Mouse (Mus musculus): ENCODE data around the gene Krt222. TPM values are rescaled to one million over a fixed set of nuclear protein-coding genes. Genes with fewer than 3 reads are reported as not detected.
"Not testable (repeated sequence)": the region's sequence is repeated elsewhere in the genome, so short reads cannot be mapped to it uniquely, and the experiment has no call there.

The Krt222 gene
- polyA plus RNA-seq, 1 experiment from 2014 or later, result 0.29 TPM

- no peaks in the 10 kb centered on the region for H3K27me3 ChIP-seq (ENCODE audit: control insufficient read depth, insufficient read depth, low read length)
- H3K4me2 ChIP-seq (ENCODE audit: low read depth, low read length, severe bottlenecking), result no peak overlapping the region
- H3K4me1 ChIP-seq (replicated peaks; ENCODE audit: control insufficient read depth, insufficient read depth, low read length), result no peaks in the 10 kb centered on the region
- H3K27ac ChIP-seq (ENCODE audit: low read depth, low read length), result no peak overlapping the region
- no peaks in the 10 kb centered on the region for H3K9me3 ChIP-seq (ENCODE audit: control insufficient read depth, low read length)
- no peak overlapping the region for H3K9ac ChIP-seq (ENCODE audit: low read length)
- no peak for DNase-seq (ENCODE audit: low spot score)
- no peak for ATAC-seq (replicated peaks; ENCODE audit: low FRiP score)
- no peak overlapping the region for H3K4me3 ChIP-seq (ENCODE audit: low read depth, low read length)
- no peaks in the 10 kb centered on the region for H3K36me3 ChIP-seq (ENCODE audit: control insufficient read depth, insufficient read depth, low read length)
- 65% methylated on average over 5 of the region's 5 CpGs for WGBS
These were observed 6.4 kb upstream of the Krt222 start for GRCm38 (mm10) chr11:99250241-99250640.

DNA sequence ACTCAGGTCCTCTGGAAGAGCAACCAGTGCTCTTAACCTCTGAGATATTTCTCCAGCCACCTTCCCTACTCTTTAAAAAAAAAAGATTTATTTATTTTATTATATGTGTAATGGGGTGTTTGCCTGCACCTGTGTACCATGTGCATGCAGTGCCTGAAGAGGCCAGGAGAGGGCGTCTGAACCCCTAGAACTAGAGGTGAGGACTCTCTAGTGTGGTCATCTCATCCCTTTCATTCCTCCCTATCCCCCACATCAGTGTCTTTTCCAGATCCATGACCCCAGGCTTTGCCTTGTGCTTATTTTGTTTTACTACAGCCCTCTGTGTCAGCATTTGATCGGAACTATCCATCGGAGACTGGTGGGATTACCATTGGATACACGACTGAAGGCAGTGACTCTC is 5.2 kb upstream of the Krt222 start:
- no peaks in the 10 kb centered on the region for H3K36me3 ChIP-seq (ENCODE audit: control insufficient read depth, insufficient read depth, low read length)
- H3K9ac ChIP-seq (ENCODE audit: low read length), result no peak overlapping the region
- H3K27me3 ChIP-seq (ENCODE audit: control insufficient read depth, insufficient read depth, low read length), result no peaks in the 10 kb centered on the region
- 65% methylated on average over 4 of the region's 4 CpGs for WGBS
- no peak overlapping the region for H3K4me3 ChIP-seq (ENCODE audit: low read depth, low read length)
- H3K4me1 ChIP-seq (replicated peaks; ENCODE audit: control insufficient read depth, insufficient read depth, low read length), result no peaks in the 10 kb centered on the region
- no peak overlapping the region for H3K4me2 ChIP-seq (ENCODE audit: low read depth, low read length, severe bottlenecking)
- no peaks in the 10 kb centered on the region for H3K9me3 ChIP-seq (ENCODE audit: control insufficient read depth, low read length)
- H3K27ac ChIP-seq (ENCODE audit: low read depth, low read length), result no peak overlapping the region
- no peak for ATAC-seq (replicated peaks; ENCODE audit: low FRiP score)
- DNase-seq (ENCODE audit: low spot score), result no peak

DNA sequence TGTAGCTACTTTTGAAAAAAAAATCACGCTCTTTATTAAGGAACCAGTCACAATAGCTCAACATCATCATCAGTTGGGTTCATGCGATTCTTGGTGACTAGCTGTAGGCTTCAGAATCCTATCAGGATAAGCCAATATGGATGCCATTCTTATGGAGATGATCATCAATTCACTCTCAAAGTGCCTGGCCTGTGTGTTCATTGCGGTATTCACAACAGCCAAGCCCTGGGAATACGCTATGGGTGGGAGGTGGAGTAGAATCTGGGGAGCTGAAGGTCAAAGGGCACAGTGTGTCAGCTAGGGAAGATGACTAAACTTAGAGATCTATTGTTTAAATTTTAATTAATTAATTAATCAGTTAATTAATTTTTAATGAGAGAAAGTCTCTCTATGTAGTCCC is 4.0 kb upstream of the Krt222 start:
- Histone ChIP-seq H3K4me2 (ENCODE audit: low read depth, low read length, severe bottlenecking) (no peak overlapping the region), H3K9ac (ENCODE audit: low read length) (no peak overlapping the region), H3K27me3 (ENCODE audit: control insufficient read depth, insufficient read depth, low read length) (no peaks in the 10 kb centered on the region), H3K27ac (ENCODE audit: low read depth, low read length) (no peak overlapping the region), H3K4me1 (replicated peaks; ENCODE audit: control insufficient read depth, insufficient read depth, low read length) (peaks cover 4% of the 10 kb centered on the region; the same call in 1 of the 2 replicates), H3K36me3 (ENCODE audit: control insufficient read depth, insufficient read depth, low read length) (no peaks in the 10 kb centered on the region), H3K9me3 (ENCODE audit: control insufficient read depth, low read length) (no peaks in the 10 kb centered on the region), H3K4me3 (ENCODE audit: low read depth, low read length) (no peak overlapping the region)
- DNase-seq (ENCODE audit: low spot score) (no peak), ATAC-seq (replicated peaks; ENCODE audit: low FRiP score) (no peak)
- WGBS, result 87% methylated on average over 4 of the region's 4 CpGs

GRCm38 (mm10) chr11:99244519-99244918 is 634 bp upstream of the Krt222 start:
- 49% methylated on average over 3 of the region's 3 CpGs for WGBS
- not testable (repeated sequence) for H3K9me3 ChIP-seq (ENCODE audit: control insufficient read depth, low read length); H3K36me3 ChIP-seq (ENCODE audit: control insufficient read depth, insufficient read depth, low read length); H3K4me3 ChIP-seq (ENCODE audit: low read depth, low read length); H3K4me1 ChIP-seq (replicated peaks; ENCODE audit: control insufficient read depth, insufficient read depth, low read length); H3K27me3 ChIP-seq (ENCODE audit: control insufficient read depth, insufficient read depth, low read length); H3K9ac ChIP-seq (ENCODE audit: low read length); H3K4me2 ChIP-seq (ENCODE audit: low read depth, low read length, severe bottlenecking); H3K27ac ChIP-seq (ENCODE audit: low read depth, low read length); ATAC-seq (replicated peaks; ENCODE audit: low FRiP score); DNase-seq (ENCODE audit: low spot score)

DNA sequence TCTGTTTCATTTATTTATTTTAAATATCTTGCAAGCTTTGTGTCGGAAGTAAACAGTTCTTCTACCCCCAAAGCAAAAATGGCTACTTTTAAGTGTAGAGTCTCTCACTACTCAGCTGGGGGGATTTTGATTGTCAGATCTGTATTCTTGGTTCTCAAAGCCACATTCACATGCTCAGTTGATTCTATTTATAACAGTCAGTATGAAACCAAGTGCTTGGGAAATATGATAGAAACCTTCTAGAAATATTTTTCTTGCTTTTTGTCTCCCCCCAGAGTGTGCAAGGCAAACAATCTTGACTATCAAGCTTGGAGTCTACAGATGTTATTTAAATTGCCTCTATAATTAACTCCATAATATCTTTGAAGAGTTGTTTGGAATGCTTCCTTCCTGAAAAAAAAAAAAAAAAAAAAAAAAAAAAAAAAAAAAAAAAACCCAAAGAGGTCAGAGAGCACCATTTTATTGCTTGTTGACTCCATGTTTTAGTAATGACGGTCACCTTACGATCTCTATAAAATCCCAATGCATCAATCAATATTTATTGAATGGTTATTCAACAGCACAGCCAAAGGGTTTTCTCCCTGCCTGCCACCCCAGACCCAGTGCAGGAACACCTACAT is 575 bp downstream of the Krt222 start:
- Histone ChIP-seq H3K4me1 (replicated peaks; ENCODE audit: control insufficient read depth, insufficient read depth, low read length) (peaks cover 4% of the 10 kb centered on the region; the same call in 1 of the 2 replicates), H3K27me3 (ENCODE audit: control insufficient read depth, insufficient read depth, low read length) (no peaks in the 10 kb centered on the region), H3K36me3 (ENCODE audit: control insufficient read depth, insufficient read depth, low read length) (no peaks in the 10 kb centered on the region), H3K9ac (ENCODE audit: low read length) (no peak overlapping the region), H3K9me3 (ENCODE audit: control insufficient read depth, low read length) (no peaks in the 10 kb centered on the region), H3K4me2 (ENCODE audit: low read depth, low read length, severe bottlenecking) (peak overlapping the region; percentile 51; the same call in 1 of the 2 replicates), H3K27ac (ENCODE audit: low read depth, low read length) (no peak overlapping the region), H3K4me3 (ENCODE audit: low read depth, low read length) (peak overlapping the region; percentile 24; the same call in 1 of the 2 replicates)
- no peak for DNase-seq (ENCODE audit: low spot score)
- 77% methylated on average over 3 of the region's 3 CpGs for WGBS
- no peak for ATAC-seq (replicated peaks; ENCODE audit: low FRiP score)

- no peak overlapping the region for H3K9ac ChIP-seq (ENCODE audit: low read length)
- no peak overlapping the region for H3K4me2 ChIP-seq (ENCODE audit: low read depth, low read length, severe bottlenecking)
- no peaks in the 10 kb centered on the region for H3K36me3 ChIP-seq (ENCODE audit: control insufficient read depth, insufficient read depth, low read length)
- no peak overlapping the region for H3K4me3 ChIP-seq (ENCODE audit: low read depth, low read length)
- 82% methylated on average over 5 of the region's 5 CpGs for WGBS
- H3K27ac ChIP-seq (ENCODE audit: low read depth, low read length), result no peak overlapping the region
- DNase-seq (ENCODE audit: low spot score), result no peak
- H3K9me3 ChIP-seq (ENCODE audit: control insufficient read depth, low read length), result no peaks in the 10 kb centered on the region
- ATAC-seq (replicated peaks; ENCODE audit: low FRiP score), result no peak
- no peaks in the 10 kb centered on the region for H3K27me3 ChIP-seq (ENCODE audit: control insufficient read depth, insufficient read depth, low read length)
- H3K4me1 ChIP-seq (replicated peaks; ENCODE audit: control insufficient read depth, insufficient read depth, low read length), result peaks cover 4% of the 10 kb centered on the region; the same call in 1 of the 2 replicates
These were observed 1.8 kb downstream of the Krt222 start for GRCm38 (mm10) chr11:99242056-99242455.

DNA sequence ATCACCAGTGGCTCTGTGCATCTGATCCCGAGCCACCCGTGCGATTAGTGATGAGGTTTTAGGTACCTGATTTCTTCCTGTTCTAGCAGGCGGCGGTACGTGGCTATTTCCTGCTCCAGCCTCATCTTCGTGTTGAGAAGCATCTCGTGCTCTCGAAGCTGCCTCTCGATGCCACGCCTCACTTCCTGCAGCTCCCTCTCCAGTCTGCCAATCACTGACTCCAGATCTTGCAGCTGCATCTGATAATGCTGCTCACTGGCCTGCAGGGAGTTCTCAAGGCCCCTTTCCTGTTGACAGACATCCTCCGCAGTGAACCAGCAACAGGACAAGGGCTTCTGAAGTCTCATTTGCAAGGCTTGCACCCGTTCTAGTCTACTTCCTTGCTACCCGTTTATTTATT is 5.4 kb downstream of the Krt222 start:
- DNase-seq (ENCODE audit: low spot score), result no peak
- Histone ChIP-seq H3K36me3 (ENCODE audit: control insufficient read depth, insufficient read depth, low read length) (no peaks in the 10 kb centered on the region), H3K9me3 (ENCODE audit: control insufficient read depth, low read length) (no peaks in the 10 kb centered on the region), H3K4me3 (ENCODE audit: low read depth, low read length) (no peak overlapping the region), H3K4me2 (ENCODE audit: low read depth, low read length, severe bottlenecking) (no peak overlapping the region), H3K27me3 (ENCODE audit: control insufficient read depth, insufficient read depth, low read length) (no peaks in the 10 kb centered on the region), H3K9ac (ENCODE audit: low read length) (no peak overlapping the region), H3K27ac (ENCODE audit: low read depth, low read length) (no peak overlapping the region), H3K4me1 (replicated peaks; ENCODE audit: control insufficient read depth, insufficient read depth, low read length) (no peaks in the 10 kb centered on the region)
- ATAC-seq (replicated peaks; ENCODE audit: low FRiP score), result no peak
- WGBS, result 69% methylated on average over 14 of the region's 14 CpGs

- H3K9ac ChIP-seq (ENCODE audit: low read length), result peak overlapping the region; percentile 100
- peak overlapping the region; percentile 99 for H3K27ac ChIP-seq (ENCODE audit: low read depth, low read length)
- ATAC-seq (replicated peaks; ENCODE audit: low FRiP score) (no peak; the same call in none of the 2 replicates), DNase-seq (ENCODE audit: low spot score) (no peak)
- peaks cover 11% of the 10 kb centered on the region for H3K4me1 ChIP-seq (replicated peaks; ENCODE audit: control insufficient read depth, insufficient read depth, low read length)
- H3K36me3 ChIP-seq (ENCODE audit: control insufficient read depth, insufficient read depth, low read length), result peaks cover 3% of the 10 kb centered on the region; the same call in 1 of the 2 replicates
- WGBS, result 23% methylated on average over 15 of the region's 15 CpGs
- H3K4me3 ChIP-seq (ENCODE audit: low read depth, low read length), result peak overlapping the region; percentile 94
- no peaks in the 10 kb centered on the region for H3K9me3 ChIP-seq (ENCODE audit: control insufficient read depth, low read length)
- H3K4me2 ChIP-seq (ENCODE audit: low read depth, low read length, severe bottlenecking), result peak overlapping the region; percentile 69
- H3K27me3 ChIP-seq (ENCODE audit: control insufficient read depth, insufficient read depth, low read length), result no peaks in the 10 kb centered on the region
These were observed 12.7 kb downstream of the Krt222 start for GRCm38 (mm10) chr11:99231049-99231816.
